Mouse (Mus musculus) limb, embryonic 13.5 days (tissue): ENCODE measurements around the gene Pgap1. TPM values are rescaled to one million over a fixed set of nuclear protein-coding genes. Genes with fewer than 3 reads are reported as not detected.

Experiments used
- ATAC-seq: fragments of 200-750 bp; cut with Nextera tagmentation; 2 replicates; pipeline ENCODE4 v1.8.0; 2017; ENCODE audit warnings: low read depth, moderate number of reproducible peaks, moderate TSS enrichment; ENCODE audit not compliant: low FRiP score
- H3K27ac ChIP-seq: fragments of 300-500 bp; sonication (generic); 2 replicates; pipeline ENCODE4 v1.5.1; 2015; ENCODE audit warnings: inconsistent platforms, mild to moderate bottlenecking, moderate library complexity
- H3K27me3 ChIP-seq: fragments of 300-500 bp; sonication (generic); 2 replicates; pipeline ENCODE4 v1.6.1; 2015; ENCODE audit warnings: mild to moderate bottlenecking, inconsistent platforms
- H3K36me3 ChIP-seq: fragments of 300-500 bp; sonication (generic); 2 replicates; pipeline ENCODE4 v1.6.1; 2015; ENCODE audit warnings: inconsistent platforms, mild to moderate bottlenecking, moderate library complexity
- H3K4me1 ChIP-seq: fragments of 300-500 bp; sonication (generic); 2 replicates; pipeline ENCODE4 v1.6.1; 2015; ENCODE audit warnings: inconsistent platforms
- H3K4me2 ChIP-seq: fragments of 300-500 bp; sonication (generic); replicated peaks from 2 replicates; pipeline ENCODE4 v1.6.1; 2015; ENCODE audit warnings: inconsistent platforms, mild to moderate bottlenecking, moderate library complexity
- H3K4me3 ChIP-seq: fragments of 300-500 bp; sonication (generic); 2 replicates; pipeline ENCODE4 v1.5.1; 2015; ENCODE audit warnings: moderate library complexity, mild to moderate bottlenecking, inconsistent platforms
- H3K9ac ChIP-seq: fragments of 300-500 bp; sonication (generic); 2 replicates; pipeline ENCODE4 v1.6.1; 2015; ENCODE audit warnings: mild to moderate bottlenecking, inconsistent platforms
- H3K9me3 ChIP-seq: fragments of 300-500 bp; sonication (generic); 2 replicates; pipeline ENCODE4 v1.6.1; 2016; ENCODE audit warnings: inconsistent platforms
- WGBS: fragments of 180-500 bp; shearing (Covaris S2); methylation state at CpG from one replicate; pipeline ENCODE4 v1.1.7; 2015; 5-methylcytosine and 5-hydroxymethylcytosine counted together
- polyA plus RNA-seq: library from polyadenylated mRNA; unstranded; fragments of >200 nt; fragmentation: Nextera tagmentation; extraction: Ambion mirVana; gene quantifications from 2 replicates; pipeline ENCODE4 v1.2.1, GENCODE M21; 2015

Gene Pgap1
- polyA plus RNA-seq, 1 experiment from 2014 or later = 7.0 TPM

DNA sequence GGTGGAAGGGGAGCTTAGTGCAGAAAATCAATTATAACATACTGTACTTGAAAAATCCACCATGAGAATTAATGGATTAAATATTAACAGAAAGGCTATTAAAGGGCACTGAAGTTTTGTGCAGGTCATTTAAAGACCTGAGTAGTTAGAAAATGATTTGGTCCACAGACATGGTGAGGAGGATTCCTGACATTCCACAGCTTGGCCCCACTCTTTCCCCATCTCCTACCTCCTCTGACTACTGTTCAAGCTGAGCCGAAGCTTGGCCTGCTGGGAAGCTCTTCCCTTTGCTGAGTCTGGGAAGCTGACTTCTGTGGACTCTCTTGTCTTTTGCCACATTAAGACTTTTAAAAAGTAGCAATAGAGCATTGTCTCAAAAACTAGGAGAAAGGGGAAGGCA is 61.2 kb downstream of the Pgap1 start:
- no peak for ATAC-seq
- Histone ChIP-seq H3K27me3 (no peaks in the 10 kb centered on the region), H3K36me3 (peaks cover 5% of the 10 kb centered on the region), H3K4me1 (no peaks in the 10 kb centered on the region), H3K27ac (no peak overlapping the region), H3K9me3 (no peaks in the 10 kb centered on the region), H3K4me3 (no peak overlapping the region), H3K9ac (no peak overlapping the region), H3K4me2 (no peak overlapping the region)
- 88% methylated on average over 1 of the region's 1 CpGs for WGBS

DNA sequence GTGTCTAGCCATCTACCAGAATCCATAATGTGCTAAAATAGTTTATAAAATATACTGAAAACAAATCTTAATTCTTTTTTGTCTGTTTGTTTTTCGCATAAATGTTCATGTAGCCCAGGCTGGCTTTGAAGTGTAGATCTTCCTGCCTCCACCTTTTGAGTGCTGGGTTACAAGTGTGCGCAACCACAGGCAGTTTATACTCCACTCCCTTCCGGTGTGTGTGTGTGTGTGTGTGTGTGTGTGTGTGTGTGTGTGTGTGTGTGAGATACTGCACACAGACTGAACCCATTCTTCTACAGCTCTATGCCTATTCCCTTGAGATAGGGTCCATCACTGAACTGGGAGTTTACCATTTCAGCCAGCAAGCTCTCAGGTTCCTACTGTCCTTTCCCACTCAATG is 64.0 kb downstream of the Pgap1 start:
- Histone ChIP-seq H3K4me2 (no peak overlapping the region), H3K36me3 (peaks cover 4% of the 10 kb centered on the region), H3K9ac (no peak overlapping the region), H3K27me3 (no peaks in the 10 kb centered on the region), H3K9me3 (no peaks in the 10 kb centered on the region), H3K4me3 (no peak overlapping the region), H3K4me1 (no peaks in the 10 kb centered on the region), H3K27ac (no peak overlapping the region)
- ATAC-seq = no peak
- whole genome bisulfite sequencing = 95% methylated on average over 3 of the region's 3 CpGs

DNA sequence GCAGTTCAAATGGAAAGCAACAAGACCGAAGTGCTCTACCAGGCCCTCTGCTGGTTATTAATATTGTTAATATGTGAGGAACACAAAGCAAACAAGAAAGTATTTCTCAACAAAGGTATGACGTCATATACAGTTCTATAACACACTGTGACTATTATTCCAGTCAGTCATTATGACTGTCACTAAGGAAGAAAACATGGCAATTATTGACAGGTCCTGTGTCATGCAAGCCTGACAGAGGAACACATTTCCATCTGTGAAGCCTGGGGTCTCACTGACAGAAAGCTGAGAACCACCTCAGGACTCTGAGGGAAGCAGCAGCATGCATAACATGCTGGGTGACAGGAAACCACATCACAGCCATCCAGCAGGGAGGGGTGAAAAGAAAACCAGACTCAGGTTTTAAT is 65.0 kb downstream of the Pgap1 start:
- no peak for ATAC-seq
- Histone ChIP-seq H3K36me3 (peaks cover 11% of the 10 kb centered on the region), H3K9me3 (no peaks in the 10 kb centered on the region), H3K27ac (no peak overlapping the region), H3K4me2 (no peak overlapping the region), H3K4me1 (no peaks in the 10 kb centered on the region), H3K27me3 (no peaks in the 10 kb centered on the region), H3K4me3 (no peak overlapping the region), H3K9ac (no peak overlapping the region)
- 82% methylated on average over 2 of the region's 2 CpGs for WGBS

DNA sequence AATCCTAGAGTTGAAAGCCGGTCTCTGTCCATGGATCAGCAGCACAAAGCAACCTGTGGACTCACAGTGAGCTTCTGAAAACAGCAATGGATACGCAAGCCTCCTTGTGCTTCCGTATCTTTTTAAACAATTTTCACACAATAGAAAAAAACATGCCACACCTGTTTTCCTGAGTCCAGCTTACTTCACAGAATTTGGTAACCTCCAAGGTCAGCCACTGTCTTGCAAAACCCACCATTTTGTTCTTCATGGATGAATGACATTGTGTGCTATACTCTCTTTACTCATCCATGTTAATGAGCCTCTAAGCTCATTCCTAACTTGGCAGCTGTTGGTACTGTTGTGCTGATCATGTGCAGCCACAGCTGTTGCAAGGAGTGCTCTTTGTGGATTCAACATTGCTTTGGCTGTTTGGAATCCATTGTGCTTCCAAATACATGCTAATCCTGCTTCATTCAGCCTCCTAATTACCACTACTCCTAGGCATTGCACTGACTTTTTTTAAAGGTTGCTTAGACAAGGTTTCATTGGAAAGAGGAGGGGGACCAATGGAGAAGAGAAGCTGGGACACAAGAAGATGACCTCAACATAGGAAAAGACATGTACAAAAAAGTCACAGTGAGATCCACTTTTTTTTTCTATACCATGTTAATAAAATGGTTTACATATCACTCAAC is 72.6 kb downstream of the Pgap1 start:
- H3K27me3 ChIP-seq = no peaks in the 10 kb centered on the region
- H3K9ac ChIP-seq = no peak overlapping the region
- no peak for ATAC-seq
- H3K4me3 ChIP-seq = no peak overlapping the region
- peaks cover 21% of the 10 kb centered on the region for H3K36me3 ChIP-seq
- H3K4me2 ChIP-seq = no peak overlapping the region
- 95% methylated on average over 3 of the region's 3 CpGs for WGBS
- H3K4me1 ChIP-seq = no peaks in the 10 kb centered on the region
- no peak overlapping the region for H3K27ac ChIP-seq
- no peaks in the 10 kb centered on the region for H3K9me3 ChIP-seq

DNA sequence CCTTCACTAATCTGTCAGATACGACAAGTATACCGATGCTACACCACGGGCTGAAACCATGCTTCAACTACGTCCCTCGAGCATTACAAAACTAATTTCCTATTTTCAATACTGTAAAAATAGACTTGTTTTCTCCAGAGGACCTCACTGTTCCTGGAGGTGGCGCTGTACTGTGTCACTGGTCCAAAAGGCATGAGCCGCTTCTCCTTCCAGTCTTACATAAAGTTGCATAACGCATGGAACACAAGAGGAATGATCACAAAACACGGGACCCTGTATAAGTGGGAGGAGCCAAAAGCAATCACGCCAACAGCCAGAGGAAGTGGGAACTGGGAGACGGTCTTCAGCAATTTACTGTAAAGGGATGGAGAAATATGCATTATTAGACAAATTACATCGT is 77.0 kb downstream of the Pgap1 start:
- no peak for ATAC-seq

DNA sequence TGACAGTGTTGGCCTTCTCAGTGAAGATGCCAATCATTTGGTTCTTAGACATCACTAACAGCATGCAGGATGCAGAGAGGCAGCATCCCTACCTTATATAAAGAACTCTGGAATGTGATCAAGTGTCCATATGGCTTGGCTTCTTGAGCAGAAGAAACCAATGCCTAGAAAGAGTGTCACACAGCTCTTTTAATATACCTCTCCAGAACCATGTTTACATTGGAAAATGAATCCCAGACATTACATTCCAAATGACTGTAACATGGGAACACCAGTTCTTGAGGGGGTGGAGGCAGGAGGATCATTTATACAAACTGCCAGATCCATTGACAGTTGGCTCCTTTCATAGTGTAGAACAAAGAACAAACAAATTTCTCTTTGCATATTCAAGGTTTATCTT is 88.8 kb downstream of the Pgap1 start:
- Histone ChIP-seq H3K4me2 (no peak overlapping the region), H3K4me3 (no peak overlapping the region), H3K36me3 (no peaks in the 10 kb centered on the region), H3K9me3 (no peaks in the 10 kb centered on the region), H3K9ac (no peak overlapping the region), H3K27me3 (no peaks in the 10 kb centered on the region), H3K4me1 (no peaks in the 10 kb centered on the region), H3K27ac (no peak overlapping the region)
- ATAC-seq = no peak

More for the DNA sequence above, 77.0 kb downstream of the Pgap1 start:
- 92% methylated on average over 12 of the region's 12 CpGs for WGBS
- Histone ChIP-seq H3K9ac (no peak overlapping the region), H3K4me2 (no peak overlapping the region), H3K4me1 (no peaks in the 10 kb centered on the region), H3K27me3 (no peaks in the 10 kb centered on the region), H3K27ac (no peak overlapping the region), H3K4me3 (no peak overlapping the region), H3K9me3 (no peaks in the 10 kb centered on the region), H3K36me3 (peaks cover 9% of the 10 kb centered on the region)

DNA sequence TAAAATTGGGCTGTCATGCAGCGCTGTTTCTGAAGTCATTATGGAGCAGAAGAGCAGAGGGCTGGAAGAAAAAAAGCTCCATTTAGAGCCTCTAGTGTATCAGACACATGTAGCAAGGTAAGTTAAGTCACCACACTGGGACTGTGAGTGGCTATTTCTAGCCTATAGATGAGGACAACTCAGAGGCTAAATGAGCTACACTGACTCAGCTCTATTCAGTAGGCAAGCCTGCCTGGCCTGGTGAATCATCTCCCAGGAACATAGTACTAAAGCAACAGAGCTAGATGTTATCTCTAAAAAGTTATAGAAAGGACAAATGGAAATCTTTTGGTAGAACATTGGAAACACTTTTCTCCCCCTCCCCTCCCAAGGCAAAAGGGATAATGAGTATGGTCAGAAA is 90.1 kb downstream of the Pgap1 start:
- WGBS = 97% methylated on average over 1 of the region's 1 CpGs
- Histone ChIP-seq H3K27ac (no peak overlapping the region), H3K9me3 (no peaks in the 10 kb centered on the region), H3K36me3 (no peaks in the 10 kb centered on the region), H3K4me2 (no peak overlapping the region), H3K4me1 (no peaks in the 10 kb centered on the region), H3K9ac (no peak overlapping the region), H3K27me3 (no peaks in the 10 kb centered on the region), H3K4me3 (no peak overlapping the region)
- no peak for ATAC-seq

DNA sequence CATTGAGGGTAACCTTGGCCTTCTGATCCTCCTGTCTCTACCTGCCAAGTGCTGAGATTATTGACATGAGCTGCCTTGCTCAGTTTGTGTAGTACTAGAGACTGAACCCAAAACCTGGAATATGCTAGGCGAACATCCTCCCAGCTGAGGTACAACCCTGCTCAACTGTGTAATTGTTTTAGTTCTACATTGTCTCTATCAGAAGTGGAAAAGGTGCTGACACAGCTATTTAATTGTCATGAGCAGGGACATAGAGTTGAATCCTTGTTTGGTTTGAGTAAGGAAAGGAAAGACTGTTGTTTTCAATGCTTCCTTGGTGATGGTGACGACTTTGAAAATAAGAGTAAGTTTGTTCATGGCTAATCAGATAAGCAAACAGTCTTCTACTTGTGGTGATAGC is 105.4 kb downstream of the Pgap1 start:
- Histone ChIP-seq H3K27ac (no peak overlapping the region), H3K4me2 (no peak overlapping the region), H3K4me1 (no peaks in the 10 kb centered on the region), H3K9ac (no peak overlapping the region), H3K9me3 (no peaks in the 10 kb centered on the region), H3K4me3 (no peak overlapping the region), H3K36me3 (no peaks in the 10 kb centered on the region), H3K27me3 (no peaks in the 10 kb centered on the region)
- ATAC-seq = no peak
- 92% methylated on average over 2 of the region's 2 CpGs for WGBS

DNA sequence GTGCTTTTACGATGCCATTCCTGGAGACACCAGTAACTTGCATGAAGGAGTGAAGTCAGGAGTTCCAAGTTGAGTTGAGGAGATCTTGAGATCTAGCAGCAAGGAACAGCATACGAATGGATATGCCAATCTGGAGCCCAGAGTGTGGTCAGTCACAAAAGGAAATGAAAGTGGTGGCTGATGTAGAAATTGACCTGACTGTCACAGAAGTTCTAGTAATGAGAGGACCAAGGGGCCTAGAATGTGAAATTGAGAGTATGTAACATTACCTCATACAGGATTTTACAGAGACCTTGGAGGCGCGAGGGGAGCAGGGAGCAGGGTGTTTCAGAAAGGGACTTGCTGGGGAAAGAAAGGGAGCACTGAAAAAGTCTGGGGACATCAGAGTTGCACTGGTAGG is 108.7 kb downstream of the Pgap1 start:
- WGBS = 74% methylated on average over 4 of the region's 4 CpGs
- Histone ChIP-seq H3K9me3 (no peaks in the 10 kb centered on the region), H3K27me3 (0 out of 2 replicates have a peak, but pooled peaks cover 6% of the 10 kb centered on the region), H3K36me3 (no peaks in the 10 kb centered on the region), H3K4me1 (no peaks in the 10 kb centered on the region), H3K9ac (no peak overlapping the region), H3K4me3 (no peak overlapping the region), H3K4me2 (no peak overlapping the region), H3K27ac (no peak overlapping the region)
- no peak for ATAC-seq

DNA sequence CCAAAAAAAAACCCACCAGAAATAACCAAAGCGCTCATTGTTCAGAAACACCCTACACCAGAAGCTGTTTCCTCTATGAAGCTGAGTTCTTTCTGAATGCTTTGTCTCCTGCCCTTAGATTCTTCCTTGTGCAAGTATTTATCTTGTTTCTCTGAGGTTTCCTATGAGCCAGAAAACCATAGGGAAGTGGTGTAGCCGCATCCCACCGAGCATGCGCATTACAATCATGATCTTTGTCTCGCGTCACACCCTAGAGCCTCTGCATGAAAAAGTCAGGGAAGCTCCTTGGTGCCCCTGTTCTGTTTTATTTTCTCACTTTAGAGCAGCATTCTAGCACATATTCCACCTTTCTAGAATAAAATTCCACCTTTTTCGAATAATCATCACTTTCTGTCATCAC is 113.8 kb downstream of the Pgap1 start:
- H3K27ac ChIP-seq = no peak overlapping the region
- no peak overlapping the region for H3K4me3 ChIP-seq
- no peak overlapping the region for H3K4me2 ChIP-seq
- no peak overlapping the region for H3K9ac ChIP-seq
- no peaks in the 10 kb centered on the region for H3K36me3 ChIP-seq
- H3K4me1 ChIP-seq = no peaks in the 10 kb centered on the region
- no peaks in the 10 kb centered on the region for H3K9me3 ChIP-seq
- no peak for ATAC-seq
- WGBS = 56% methylated on average over 7 of the region's 7 CpGs
- H3K27me3 ChIP-seq = 0 out of 2 replicates have a peak, but pooled peaks cover 9% of the 10 kb centered on the region

DNA sequence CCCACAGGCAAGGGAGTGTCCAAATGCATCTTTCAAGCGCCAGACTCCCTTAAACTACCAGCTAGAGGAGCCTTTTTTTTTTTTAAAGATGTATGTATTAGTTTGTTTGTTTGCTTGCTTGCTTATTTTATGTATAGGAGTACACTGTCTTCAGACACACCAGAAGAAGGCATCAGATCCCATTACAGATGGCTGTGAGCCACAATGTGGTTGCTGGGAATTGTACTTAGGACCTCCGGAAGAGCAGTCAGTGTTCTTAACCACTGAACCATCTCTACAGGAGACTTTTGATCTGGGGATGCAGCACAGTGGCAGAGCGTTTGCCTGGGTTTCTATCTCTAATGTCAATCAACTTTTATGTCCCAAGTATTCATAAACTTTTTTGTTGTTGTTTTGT is 118.4 kb downstream of the Pgap1 start:
- Histone ChIP-seq H3K36me3 (peaks cover 5% of the 10 kb centered on the region; the same call in 1 of the 2 replicates), H3K4me3 (peak overlapping the region; percentile 75), H3K4me1 (peaks cover 18% of the 10 kb centered on the region), H3K9me3 (no peaks in the 10 kb centered on the region), H3K9ac (peak overlapping the region; percentile 87), H3K27ac (no peak overlapping the region), H3K27me3 (0 out of 2 replicates have a peak, but pooled peaks cover 3% of the 10 kb centered on the region), H3K4me2 (peak overlapping the region; percentile 74)
- no peak for ATAC-seq
- 54% methylated on average over 3 of the region's 3 CpGs for WGBS

DNA sequence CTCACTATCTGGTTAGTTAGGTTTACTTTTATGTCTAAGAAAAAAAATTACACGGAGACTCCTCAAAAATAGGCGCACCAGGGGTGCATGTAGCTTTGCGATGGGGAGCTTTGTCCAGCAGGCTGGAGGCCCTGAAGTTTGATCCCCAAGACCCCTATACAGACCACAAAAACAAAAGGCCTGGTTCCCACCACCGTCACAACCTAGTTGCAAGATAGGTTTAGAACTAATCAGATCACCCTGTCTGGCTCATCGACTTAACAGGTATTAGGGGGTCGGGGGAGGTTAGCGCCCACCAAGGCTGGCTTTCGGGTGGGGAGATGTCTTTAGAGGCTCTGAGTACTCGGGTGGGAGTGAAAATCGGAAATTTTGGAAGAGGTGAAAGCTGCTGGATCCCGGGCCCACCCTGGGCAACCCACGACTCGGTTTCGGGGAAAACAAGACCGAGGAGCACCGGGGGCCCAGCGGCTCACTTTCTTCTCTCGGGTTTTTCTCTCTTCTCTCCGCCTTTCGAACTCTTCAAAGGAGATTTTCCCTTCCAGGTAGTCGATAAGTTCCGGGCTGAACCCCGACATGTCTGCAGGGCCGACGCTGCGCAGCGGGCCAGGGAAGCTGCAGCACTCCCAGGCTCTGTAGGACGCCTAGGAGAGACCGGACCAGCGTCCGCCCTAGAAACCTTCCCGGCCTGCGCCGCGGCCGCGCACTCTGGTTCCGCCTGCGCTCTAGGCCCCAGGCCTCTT is 119.0 kb downstream of the Pgap1 start, which contains the start of gene Gtf3c3:
Gene Gtf3c3 (minus strand): TSS at position 632 of the 740 bp plus-strand sequence.
- Histone ChIP-seq H3K27ac (peak within 1 kb of the TSS; percentile 58; the same call in 1 of the 2 replicates), H3K9me3 (no peaks in the 10 kb centered on the region), H3K36me3 (peaks cover 10% of the 10 kb centered on the region), H3K4me3 (peak within 1 kb of the TSS; percentile 75), H3K4me2 (peak within 1 kb of the TSS; percentile 74), H3K9ac (peak within 1 kb of the TSS; percentile 87), H3K27me3 (no peaks in the 10 kb centered on the region), H3K4me1 (peaks cover 18% of the 10 kb centered on the region)
- ATAC-seq = peak; percentile 99
- 3% methylated on average over 39 of the region's 39 CpGs for WGBS
